Mouse (Mus musculus): ENCODE measurements around the gene Znrf3.

The Znrf3 gene

DNA sequence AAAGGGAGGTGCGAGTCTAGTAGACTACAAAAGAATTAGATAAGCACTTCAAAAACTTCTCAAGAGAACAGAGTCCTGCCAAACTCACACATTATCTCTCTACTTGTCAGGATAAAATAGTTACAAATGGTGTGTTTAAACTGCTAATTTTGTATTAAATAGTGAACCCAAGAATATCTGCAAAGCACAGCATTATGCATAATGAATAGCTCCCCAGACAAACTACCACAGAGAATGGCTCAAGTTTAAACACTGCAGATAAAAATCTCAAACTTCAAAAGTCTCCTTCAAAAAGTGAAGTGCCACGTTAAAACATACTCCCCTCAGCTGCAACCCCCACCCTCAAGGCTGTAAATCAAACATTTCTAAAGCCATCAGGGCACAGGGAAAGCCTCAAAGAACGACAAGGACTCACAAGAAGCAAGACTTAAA lies 2.0 kb downstream of the Znrf3 start:
- DNase-seq (ENCODE audit: low spot score in 2 of 2) = no peak

DNA sequence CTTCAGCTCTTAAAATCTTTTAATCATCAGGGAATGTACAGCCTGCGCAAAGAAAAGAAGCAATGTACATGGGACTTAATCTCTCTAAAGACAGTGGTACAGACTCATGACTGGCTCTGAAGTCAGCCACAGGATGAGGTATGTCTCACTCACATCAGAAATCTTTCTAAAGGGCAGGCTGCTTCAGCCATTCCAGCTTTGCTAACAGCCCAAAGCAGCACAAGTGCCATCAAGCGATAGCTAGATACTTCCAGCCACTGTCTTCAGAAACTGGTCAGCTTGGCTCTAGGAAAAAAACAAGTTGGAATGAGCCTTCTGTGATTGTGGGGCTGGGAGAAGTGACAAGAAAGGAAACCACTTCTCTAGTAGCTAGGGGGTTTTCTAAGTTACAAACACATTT lies 7.0 kb downstream of the Znrf3 start:
- no peak for DNase-seq (ENCODE audit: low spot score in 2 of 2)

DNA sequence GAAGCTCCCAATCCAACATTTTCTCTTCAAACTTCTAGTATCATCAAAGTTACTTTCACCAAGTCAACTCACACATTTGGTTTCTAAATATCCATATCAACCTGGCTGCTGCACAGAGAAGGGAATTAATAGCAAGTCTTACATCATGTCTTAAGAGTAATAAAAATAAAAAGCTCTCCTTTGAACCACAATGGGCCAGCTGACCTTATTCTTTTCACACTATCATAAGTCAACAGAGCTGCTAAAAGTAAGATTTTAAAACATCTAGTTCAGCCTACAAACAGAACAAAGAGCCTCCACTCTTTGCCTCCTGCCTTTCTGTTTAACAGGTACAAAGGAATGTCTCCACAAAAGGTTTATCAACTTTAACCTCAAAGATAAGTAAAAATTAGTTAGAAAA lies 7.7 kb downstream of the Znrf3 start:
- DNase-seq (ENCODE audit: low spot score in 2 of 2) = no peak

DNA sequence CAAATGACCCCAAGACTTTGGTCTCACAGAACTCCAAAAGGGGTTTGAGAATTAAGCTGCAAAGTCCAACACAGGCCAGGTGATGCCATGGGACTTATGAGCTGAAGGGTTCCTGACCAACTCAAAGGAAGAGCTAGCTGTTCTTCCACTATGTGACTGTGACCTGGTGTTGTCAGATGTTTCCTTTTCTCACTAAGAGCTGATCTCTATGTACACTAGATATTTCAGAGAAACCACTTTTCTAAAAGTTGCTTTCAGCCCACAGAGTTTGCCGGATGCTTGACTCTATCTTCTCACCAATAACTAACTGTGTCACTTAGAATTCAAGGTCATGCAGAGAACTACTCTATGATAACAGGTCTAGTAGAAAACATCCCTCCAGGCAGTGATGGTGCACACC lies 9.2 kb downstream of the Znrf3 start:
- DNase-seq (ENCODE audit: low spot score in 2 of 2) = no peak

DNA sequence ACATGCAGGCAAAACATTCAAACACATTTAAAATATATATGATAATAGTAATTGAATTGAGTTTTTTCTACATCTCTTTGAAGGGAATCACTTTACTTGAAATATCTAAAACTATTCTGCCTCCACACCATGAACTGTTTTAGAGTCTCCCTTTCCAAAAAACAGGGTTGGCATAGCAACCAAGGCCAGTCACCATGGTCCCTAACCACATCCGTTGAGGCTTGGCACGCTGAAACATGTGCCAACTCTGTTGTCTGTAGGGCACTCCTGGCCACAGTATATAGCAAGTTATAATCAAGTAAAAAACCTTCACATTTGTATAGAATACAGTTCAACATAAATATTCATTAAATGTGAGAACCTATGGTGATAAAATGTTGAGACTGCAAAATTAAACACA lies 12.3 kb downstream of the Znrf3 start:
- no peak for DNase-seq (ENCODE audit: low spot score in 2 of 2)

DNA sequence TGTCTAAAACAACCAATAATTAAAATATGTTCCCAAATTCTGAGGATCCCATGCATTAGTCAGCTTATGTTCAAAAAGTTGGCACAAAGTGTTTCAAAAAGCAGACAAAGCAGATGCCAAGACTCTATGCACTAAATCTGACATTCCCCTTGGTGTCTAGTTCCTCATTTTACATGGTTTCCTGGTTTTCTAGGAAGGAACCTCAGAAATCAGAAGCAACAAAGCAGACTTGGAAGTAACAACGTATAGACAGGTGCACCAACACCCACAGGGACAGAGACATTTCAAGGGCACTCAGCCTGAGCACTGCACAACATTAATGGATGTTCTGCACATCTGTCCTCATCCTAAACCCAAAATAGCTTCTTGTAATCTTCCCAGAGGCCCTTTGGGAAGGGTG lies 13.8 kb downstream of the Znrf3 start:
- no peak for DNase-seq (ENCODE audit: low spot score in 2 of 2)

DNA sequence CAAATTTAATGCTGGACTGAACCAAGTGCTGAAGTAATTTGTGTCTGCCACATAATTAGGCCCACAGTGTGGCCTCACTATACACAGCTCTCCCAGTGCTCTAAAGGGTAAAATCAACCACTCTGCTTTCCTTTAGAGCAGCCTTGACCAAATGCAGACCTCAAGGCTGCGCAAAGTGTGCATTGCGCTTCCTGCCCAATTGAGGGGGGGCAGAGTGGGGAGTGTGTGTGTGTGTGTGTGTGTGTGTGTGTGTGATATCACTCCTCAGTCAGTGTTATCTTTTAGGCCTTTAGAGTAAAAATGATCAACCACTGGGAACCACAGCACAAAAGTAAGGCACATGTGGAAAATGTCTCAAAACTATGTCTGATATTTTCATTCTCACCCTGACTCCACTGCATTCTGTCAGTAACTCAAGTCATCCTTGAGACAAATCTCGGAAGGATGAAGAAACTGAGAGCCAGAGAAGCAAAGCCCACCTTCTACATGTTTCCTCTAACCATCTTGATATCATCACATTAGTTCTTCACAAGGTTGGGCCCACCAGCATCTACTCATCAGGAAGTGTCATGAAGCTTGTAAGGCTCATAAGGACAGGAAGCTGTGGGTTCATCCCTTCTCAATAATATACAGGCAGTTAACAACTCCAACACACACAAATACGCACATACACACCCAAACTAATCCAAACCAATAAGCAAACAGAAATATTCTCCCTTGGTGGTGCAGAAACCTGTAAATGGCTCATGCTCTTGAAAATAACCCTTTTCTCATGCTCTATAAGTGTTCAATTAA lies 15.1 kb downstream of the Znrf3 start:
- DNase-seq (ENCODE audit: low spot score in 2 of 2) = no peak

DNA sequence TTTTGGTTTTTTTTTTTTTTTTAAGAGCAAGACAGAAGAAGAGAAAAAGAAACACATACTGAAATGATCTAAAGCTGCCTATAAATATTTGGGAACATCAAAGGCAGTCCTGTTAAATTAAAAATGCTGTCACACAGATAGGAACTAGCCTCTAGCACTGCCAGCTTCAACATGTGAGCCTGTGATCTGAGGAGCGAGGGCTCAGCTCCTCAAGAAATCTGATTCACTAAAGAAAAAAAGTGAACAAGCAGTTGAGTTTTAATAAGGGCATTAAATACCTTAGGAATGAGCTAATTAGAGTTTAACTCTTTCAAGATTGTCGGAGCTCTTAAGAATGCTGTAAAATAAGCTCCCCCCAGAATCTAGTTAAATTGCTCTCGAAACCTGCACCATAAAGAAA lies 17.4 kb downstream of the Znrf3 start:
- no peak for DNase-seq (ENCODE audit: low spot score in 2 of 2)

DNA sequence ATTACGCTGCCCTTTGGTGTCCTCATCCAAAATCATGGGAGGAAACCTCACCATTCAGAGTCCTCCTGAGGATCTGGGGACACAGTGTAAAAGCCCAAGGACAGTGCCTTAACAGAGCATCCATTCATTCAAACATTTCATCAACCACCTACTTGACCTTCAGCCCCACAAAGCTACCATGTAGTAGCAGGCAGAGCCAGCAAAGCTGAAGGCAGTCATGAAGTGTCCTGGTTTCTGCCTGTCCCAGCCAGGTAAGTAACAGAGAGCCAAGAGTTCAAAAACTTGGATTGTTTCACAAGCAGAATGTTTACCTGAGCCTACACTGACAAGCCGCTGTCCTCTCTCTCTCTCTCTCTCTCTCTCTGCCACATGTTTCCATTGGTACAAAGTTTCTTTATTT lies 18.3 kb downstream of the Znrf3 start:
- no peak for DNase-seq (ENCODE audit: low spot score in 2 of 2)

DNA sequence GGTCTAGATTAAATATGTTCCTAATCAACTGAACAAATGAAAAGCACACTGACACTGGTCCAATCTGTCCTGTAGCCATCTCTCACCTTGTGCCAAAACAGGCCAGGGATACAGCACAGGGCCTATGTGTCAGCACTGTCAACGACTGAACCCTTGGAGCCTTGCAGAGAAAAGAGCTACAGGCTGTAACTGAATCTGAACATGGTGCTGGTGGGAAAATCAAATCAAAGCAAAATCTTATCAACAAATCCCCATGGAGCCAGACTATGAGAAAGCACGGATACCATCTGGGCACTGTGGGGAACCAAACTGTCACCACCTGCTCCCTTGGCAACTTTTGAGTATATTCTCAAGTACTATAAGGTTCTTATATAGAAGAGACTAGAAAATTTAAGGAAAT lies 19.5 kb downstream of the Znrf3 start:
- DNase-seq (ENCODE audit: low spot score in 2 of 2) = no peak

DNA sequence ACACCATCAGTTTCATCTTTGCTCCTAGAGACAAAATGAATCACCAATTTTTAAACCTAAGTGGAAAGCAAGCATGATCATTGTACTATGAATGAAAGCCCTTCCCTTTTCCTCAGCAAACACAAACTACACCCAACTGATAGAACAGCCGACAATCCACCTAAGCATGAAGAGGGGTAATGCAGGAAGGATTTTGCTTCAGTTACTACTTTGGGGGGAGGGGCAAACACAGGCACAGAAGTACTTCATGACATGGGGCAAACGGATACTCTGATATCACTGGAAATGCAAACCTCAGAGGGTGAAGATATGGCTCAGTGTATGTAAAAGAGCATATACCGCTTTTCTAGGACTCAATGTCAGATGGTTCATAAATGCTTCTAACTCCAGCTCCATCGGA lies 20.5 kb downstream of the Znrf3 start:
- DNase-seq (ENCODE audit: low spot score in 2 of 2) = no peak

DNA sequence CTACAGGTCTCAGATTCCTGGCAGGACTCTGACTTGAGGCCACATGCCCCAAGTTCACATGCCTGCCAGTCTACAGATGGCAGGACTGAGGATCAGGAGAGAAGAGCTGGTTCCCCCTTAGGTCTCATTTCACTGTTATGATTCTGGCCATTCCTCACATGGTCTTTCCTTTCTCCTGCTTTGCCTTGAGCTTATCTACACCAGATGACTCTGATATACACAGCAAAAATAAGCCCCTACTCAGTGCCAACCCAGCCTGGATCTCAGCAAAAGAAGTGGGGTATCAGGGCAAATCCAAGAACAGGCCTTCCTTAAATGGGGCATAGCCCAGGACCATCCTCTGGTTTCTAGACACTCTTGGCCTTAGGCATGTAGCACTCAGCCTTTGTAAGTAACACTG lies 21.6 kb downstream of the Znrf3 start:
- DNase-seq (ENCODE audit: low spot score in 2 of 2) = no peak

DNA sequence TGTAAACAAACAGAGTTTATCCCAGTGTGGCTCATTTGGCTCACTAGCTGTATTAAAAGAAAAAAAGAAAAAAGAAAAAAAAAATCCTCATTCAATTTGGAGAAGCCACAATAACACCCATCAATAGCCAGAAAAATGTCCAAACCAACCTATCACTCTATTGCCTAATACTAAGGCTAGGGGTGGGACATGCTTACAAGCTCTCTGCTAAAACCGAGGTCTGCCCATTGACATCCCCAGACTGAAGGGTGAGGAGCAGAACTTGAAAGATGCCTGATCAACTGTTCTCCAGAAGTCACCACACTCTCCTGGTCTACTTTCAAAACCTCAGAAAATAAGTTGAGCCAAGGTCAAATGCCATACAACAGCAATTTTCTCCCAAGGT lies 22.4 kb downstream of the Znrf3 start:
- no peak for DNase-seq (ENCODE audit: low spot score in 2 of 2)

DNA sequence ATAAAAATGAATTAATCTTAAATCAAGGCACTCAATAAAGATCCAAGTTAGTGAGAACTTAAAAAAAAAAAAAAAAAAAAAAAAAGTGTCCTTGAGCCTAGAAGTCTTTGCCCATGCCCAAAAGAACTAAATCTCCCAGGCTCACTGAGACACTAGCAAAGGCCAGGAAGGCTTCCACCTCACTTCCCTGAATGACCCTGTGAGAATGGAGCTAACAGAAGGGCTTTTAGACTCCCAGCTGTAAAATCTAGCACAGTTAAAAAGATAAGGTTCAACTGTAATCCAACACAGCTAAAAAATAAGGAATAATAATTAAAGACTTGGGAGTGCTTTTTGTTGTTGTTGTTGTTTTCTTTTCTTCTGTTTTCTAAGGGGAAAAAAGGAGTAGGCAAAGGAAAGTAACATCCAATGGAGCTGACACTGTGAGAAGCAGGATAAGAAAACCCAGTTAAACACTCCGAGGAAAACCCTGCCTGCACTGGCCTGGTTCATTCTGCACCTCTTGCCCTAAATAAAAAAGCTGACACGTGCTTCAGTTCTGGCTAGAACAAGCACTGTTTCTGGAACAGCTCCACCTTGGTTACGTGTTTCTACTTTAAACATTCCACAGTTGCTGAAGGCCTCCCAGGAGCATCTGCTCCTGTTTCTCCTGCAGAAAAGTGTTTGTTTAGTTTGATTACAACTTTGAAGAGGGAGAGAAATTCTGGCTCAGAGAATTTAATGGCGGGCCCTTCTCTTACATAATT lies 23.0 kb downstream of the Znrf3 start:
- DNase-seq (ENCODE audit: low spot score in 2 of 2) = no peak

DNA sequence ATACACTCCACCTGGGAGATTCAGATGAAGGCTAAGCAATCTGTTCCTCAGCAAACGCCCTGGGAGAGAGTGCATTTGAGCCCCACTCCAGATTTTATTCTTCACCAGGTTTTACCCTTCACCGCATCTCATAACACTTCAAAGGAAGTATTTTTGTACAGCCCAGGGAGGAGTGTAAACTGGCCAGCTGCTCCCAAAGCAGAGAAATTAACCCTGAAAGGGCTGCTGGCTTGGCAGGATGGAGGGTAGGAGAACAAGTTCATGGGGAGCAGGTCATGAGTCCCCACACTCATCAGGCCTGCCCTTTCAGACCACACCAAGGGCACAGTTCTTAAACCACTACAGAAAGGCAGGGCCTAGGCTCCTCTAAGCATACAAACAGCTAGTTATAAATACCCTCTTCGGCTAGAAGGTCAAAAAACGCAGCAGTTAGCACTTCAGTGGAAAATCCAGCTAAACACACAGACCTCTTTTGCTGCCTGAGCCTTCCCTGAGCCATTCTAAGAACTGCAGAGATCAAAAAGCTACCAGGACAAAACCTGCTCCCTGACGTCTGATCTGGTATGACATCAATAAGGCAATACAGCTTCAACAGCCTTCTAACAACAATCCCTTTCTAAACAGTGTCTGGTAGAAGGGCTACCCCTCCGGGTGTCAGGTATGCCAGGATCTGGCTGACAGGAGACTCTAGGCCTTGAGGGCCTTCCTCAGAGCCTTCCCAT lies 28.9 kb downstream of the Znrf3 start:
- peak in 1 of 2 experiments; percentile 25 for DNase-seq (ENCODE audit: low spot score in 2 of 2)

DNA sequence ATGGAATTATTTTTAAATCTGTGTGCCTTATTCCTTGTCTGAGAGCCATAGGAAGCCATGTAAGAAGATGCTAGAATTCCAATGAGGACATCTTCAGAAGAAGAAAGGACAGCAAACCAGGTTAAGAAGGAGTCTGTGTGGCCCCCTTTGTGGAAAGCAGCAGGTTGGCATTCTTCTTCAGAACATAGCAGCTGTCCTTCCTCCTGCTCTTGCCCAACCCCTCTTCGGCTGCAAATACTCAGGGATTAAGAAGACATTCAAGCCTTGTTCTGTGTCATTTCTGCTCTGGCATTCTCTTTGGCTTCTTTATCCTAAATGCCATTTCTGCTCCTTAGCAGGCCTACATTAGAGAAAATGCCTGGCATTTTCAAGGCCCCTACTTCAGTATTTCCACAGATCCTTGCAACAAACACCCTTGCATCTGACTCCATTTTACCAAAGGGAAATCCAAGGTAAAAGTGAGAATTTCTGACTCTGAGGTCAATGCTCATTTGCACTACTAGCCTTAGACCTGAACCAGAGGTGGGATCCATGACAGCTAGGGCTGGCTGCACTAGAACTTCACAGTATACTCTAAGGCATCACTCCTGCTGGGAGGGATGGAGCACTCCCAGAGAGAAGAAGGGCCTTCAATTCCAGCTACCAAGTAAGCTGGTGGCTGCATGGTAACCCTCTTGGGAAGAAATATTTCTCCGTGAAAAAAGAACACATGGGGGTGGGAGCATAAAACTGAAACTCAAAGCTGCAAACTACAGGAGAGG lies 29.6 kb downstream of the Znrf3 start:
- no peak for DNase-seq (ENCODE audit: low spot score in 2 of 2)

DNA sequence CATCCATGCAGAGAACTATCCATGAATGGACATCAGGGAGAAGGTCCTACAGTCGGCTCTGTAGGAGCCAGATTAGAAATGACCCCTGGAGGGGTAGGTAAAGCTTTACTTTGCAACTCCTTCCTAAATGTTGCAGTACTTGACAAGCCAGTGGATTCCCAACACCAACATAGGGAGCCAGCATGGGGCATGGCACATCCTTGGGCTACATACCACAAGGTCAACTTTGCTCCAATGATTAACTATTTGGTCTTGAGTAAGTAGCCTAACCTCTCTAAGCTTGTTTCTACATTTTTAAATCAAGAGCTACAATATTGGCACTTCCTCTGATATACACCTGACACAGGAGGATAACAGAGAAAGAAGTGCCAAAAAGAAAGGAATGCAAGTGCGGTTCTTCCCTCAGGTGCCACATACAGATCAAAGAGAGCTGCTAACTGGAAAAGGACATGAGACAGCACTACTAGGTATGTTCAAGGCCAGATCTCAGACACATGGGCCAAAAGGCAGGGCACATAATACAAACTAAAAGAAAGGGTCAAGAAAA lies 31.9 kb downstream of the Znrf3 start:
- no peak for DNase-seq (ENCODE audit: low spot score in 2 of 2)

DNA sequence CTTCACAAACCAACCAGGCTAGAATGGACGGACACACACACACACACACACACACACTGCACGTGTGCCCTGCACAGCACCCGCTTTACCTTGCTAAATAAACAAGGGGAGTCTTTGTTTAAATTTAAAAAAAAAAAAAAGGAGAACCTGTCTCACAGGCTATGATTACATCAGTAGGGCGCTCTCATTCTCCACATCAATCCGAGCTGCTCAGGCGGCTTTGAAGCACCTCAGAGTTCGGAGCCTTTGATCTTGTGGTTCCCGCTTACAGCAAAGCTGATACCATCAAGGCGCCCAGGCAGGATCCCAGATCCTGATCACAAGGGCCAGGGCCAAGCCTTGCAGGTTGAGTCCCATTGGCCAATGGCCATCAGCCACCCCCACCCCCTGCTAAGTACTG lies 33.1 kb downstream of the Znrf3 start:
- no peak for DNase-seq (ENCODE audit: low spot score in 2 of 2)

DNA sequence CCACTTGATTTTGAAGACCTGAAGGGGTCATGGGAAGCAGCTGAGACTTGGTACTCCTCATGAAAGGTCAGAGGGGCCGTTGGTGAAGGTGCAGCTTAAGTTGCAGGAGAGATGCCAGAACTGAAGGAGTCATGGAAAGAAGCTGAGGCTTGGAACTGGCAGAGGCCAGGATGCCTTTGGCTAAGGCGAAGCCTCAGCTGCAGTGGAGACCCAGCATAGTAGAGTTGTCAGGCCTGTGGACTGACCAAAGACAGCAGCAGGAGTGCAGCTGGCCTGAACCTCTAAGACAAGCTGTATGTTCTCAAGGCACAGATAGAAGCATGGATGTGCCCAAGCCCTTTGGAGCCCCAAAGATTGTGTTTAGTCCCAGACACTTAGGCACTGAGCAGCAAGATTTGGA lies 40.5 kb downstream of the Znrf3 start:
- DNase-seq (ENCODE audit: low spot score in 2 of 2) = no peak

DNA sequence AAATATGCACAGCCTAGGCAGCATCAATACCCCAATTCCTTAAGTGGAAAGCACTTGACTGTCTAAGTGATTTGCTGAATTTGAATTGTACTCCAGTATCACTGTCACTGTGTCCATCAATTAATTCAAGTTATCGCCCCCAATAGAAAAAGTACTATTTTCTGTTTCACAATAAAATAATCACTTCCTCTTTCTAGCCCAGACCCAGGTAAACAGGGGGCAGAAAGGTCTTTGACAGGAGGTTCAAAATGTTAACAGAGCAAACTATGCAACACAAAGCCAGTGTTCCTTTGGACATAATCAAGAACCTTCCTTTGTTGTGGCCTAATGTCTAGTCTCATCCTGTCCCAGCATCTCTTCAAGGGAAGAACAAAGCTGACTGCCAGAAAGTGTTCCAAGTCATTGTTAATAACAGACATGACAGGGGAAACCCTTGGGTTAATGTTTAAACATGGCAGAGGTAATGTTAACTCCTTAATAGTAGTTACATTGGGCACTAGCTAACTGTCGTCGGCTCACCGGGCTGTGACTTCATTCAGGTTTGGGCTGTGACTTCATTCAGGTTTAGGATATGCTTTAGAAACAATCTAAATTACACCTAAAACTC lies 42.4 kb downstream of the Znrf3 start:
- DNase-seq (ENCODE audit: low spot score in 2 of 2) = no peak

DNA sequence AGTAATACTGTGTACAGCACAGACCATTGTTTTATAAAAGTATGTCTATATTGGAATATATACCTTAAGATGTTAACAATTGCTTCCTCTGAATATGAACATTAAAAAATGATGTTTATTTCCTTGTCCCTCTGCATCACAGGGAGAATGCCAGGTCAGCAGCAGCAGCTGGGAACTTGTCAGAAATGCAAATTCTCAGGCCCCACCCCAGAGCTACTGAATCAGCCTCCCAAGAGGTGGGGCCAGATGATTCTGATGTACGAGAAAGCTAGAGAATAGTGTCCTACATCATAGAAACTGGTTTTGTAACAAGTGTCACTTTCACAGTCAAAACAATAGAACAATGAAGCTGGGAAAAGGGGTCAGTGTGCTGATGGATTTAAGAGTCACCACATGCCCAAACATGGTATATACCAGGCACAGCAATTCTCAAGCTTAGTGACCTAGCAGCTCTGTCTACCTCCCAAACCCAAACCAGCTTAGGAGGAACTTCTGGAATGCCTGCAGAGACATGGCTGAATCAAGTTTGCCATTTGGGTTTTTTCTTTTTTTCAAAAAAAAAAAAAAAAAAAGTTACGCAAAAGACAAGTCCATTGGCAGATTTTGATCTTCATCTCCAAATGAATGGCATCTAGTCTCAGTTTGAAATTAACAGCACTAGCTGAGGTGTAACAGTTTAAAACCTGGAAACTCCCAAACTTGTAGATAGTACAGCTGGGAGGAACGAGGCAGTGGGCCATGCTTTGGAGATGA lies 46.2 kb downstream of the Znrf3 start:
- no peak for DNase-seq (ENCODE audit: low spot score in 2 of 2)
